Mouse (Mus musculus): ENCODE measurements around the gene Akap11. TPM values are rescaled to one million over a fixed set of nuclear protein-coding genes. Genes with fewer than 3 reads are reported as not detected.
"Not testable (repeated sequence)": the region's sequence is repeated elsewhere in the genome, so short reads cannot be mapped to it uniquely, and the experiment has no call there.

Akap11 gene
- polyA plus RNA-seq, 1 experiment from 2014 or later: 17.6 TPM

DNA sequence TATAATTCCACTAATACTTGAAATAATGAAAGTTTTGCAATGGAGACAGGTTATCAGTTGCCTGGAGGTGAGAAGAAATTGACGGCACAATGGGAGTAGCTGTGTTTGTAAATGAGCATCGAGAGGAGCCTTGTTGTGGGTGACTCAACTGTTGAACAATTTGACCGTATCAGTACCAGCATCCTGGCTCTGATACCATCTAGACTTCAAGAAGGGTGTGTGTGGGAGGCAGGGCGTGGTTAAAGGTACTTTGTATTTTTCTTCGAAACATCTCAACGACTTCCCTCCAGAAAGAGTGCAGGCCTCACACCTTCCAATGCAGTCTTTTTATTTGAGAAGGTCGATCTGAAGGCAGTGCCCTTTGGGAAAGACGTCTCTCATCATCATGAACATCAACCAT is 22.4 kb upstream of the Akap11 start:
- Histone ChIP-seq H3K9ac (ENCODE audit: low read length) (no peak overlapping the region), H3K4me3 (replicated peaks; ENCODE audit: low read length) (no peak overlapping the region), H3K36me3 (ENCODE audit: control insufficient read depth, insufficient read depth, low read length) (no peaks in the 10 kb centered on the region), H3K4me1 (ENCODE audit: control insufficient read depth, insufficient read depth, low read length) (no peaks in the 10 kb centered on the region), H3K9me3 (replicated peaks; ENCODE audit: control insufficient read depth, low read length) (no peaks in the 10 kb centered on the region), H3K4me2 (ENCODE audit: low read depth, low read length) (no peak overlapping the region), H3K27ac (ENCODE audit: low read length) (no peak overlapping the region), H3K27me3 (ENCODE audit: control insufficient read depth, insufficient read depth, low read length) (no peaks in the 10 kb centered on the region)
- whole genome bisulfite sequencing: 87% methylated on average over 8 of the region's 8 CpGs
- ATAC-seq (ENCODE audit: insufficient read depth, low FRiP score): no peak

DNA sequence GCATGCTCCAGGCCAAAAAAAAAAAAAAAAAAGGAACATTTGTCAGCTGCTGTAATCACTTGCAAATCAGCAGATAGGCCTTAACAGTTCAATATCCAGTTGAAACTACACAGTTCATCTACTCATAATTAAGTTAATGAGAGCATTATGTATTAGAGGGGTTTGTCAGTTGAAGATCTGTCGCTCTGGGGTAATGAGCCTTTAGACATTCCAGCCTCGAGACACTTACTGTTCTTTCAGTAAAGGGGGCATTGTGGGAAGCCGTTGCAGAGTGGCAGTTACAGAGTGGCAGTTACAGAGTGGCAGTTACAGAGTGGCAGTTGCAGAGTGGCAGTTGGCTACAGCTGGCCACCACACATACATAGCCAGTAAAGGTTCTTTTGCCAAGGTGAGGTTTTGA is 18.2 kb upstream of the Akap11 start:
- H3K27ac ChIP-seq (ENCODE audit: low read length); H3K27me3 ChIP-seq (ENCODE audit: control insufficient read depth, insufficient read depth, low read length); H3K4me1 ChIP-seq (ENCODE audit: control insufficient read depth, insufficient read depth, low read length); H3K36me3 ChIP-seq (ENCODE audit: control insufficient read depth, insufficient read depth, low read length); ATAC-seq (ENCODE audit: insufficient read depth, low FRiP score); H3K9me3 ChIP-seq (replicated peaks; ENCODE audit: control insufficient read depth, low read length); H3K9ac ChIP-seq (ENCODE audit: low read length); H3K4me2 ChIP-seq (ENCODE audit: low read depth, low read length); H3K4me3 ChIP-seq (replicated peaks; ENCODE audit: low read length): not testable (repeated sequence)
- 84% methylated on average over 3 of the region's 3 CpGs for WGBS

DNA sequence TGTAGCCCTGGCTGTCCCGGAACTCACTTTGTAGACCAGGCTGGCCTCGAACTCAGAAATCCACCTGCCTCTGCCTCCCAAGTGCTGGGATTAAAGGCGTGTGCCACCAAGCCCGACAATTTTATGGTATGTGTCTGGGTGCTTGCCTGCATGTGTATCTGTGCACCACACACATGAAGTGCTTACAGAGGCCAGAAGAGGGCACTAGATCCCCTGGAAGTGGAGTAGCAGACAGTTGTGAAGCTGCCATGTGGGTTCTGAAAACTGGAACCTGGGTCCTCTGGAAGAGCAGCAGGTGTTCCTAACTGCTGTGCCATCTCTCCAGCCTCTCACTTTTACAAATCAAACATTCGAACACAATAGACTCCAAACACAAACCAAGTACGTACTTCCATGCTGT is 17.1 kb upstream of the Akap11 start:
- no peak overlapping the region for H3K27ac ChIP-seq (ENCODE audit: low read length)
- H3K36me3 ChIP-seq (ENCODE audit: control insufficient read depth, insufficient read depth, low read length): no peaks in the 10 kb centered on the region

DNA sequence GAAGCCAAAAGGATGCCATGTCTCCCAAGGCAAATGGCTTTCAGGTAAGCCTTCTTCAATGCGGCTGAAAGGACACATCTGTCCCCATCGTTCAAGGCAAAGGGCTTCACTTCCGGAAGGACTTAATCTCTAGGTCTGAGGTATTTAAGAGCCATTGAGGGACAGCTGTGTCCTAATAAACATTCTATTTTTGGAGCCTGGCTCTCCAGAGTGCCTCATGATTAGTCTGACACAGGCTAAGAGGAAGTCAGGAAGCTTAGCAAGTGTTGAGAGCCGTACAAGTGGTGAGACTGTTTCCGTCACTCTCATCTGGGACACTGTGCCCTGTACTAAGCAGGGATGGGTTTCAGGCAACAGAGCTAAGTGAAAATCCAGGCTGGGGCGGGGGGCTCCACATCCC is 12.2 kb upstream of the Akap11 start:
- no peak overlapping the region for H3K4me2 ChIP-seq (ENCODE audit: low read depth, low read length)
- H3K4me1 ChIP-seq (ENCODE audit: control insufficient read depth, insufficient read depth, low read length): no peaks in the 10 kb centered on the region
- WGBS: 57% methylated on average over 6 of the region's 6 CpGs
- H3K9ac ChIP-seq (ENCODE audit: low read length): no peak overlapping the region
- no peak overlapping the region for H3K4me3 ChIP-seq (replicated peaks; ENCODE audit: low read length)
- ATAC-seq (ENCODE audit: insufficient read depth, low FRiP score): 0 out of 2 replicates have a peak, but pooled peaks have one; percentile 53
- no peaks in the 10 kb centered on the region for H3K9me3 ChIP-seq (replicated peaks; ENCODE audit: control insufficient read depth, low read length)
- H3K36me3 ChIP-seq (ENCODE audit: control insufficient read depth, insufficient read depth, low read length): no peaks in the 10 kb centered on the region
- H3K27me3 ChIP-seq (ENCODE audit: control insufficient read depth, insufficient read depth, low read length): no peaks in the 10 kb centered on the region
- H3K27ac ChIP-seq (ENCODE audit: low read length): no peak overlapping the region

More for the DNA sequence above, 17.1 kb upstream of the Akap11 start:
- H3K9ac ChIP-seq (ENCODE audit: low read length): no peak overlapping the region
- no peaks in the 10 kb centered on the region for H3K9me3 ChIP-seq (replicated peaks; ENCODE audit: control insufficient read depth, low read length)
- no peak for ATAC-seq (ENCODE audit: insufficient read depth, low FRiP score)
- H3K4me3 ChIP-seq (replicated peaks; ENCODE audit: low read length): no peak overlapping the region
- H3K4me2 ChIP-seq (ENCODE audit: low read depth, low read length): no peak overlapping the region
- no peaks in the 10 kb centered on the region for H3K4me1 ChIP-seq (ENCODE audit: control insufficient read depth, insufficient read depth, low read length)
- WGBS: 94% methylated on average over 6 of the region's 6 CpGs
- no peaks in the 10 kb centered on the region for H3K27me3 ChIP-seq (ENCODE audit: control insufficient read depth, insufficient read depth, low read length)

DNA sequence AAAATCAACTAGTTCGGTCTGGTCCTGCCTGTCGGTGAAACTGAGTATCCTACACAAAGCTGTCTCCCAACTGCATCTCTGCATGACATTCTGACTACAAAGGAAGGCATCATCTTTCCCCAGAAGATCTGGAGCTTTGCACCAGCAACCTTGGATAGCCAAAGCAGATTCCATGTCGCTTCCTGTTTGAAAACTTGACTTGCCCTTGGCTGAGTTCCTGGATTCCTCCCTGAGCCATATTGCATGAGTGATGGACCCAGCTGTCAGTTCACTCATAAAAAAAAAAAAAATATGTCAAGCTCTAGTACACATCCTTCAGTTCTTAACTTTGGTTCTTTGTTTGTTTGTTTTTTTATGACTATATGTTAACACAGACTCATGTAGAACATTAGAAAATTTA is 4.7 kb upstream of the Akap11 start:
- H3K9me3 ChIP-seq (replicated peaks; ENCODE audit: control insufficient read depth, low read length): no peaks in the 10 kb centered on the region
- WGBS: 51% methylated on average over 3 of the region's 3 CpGs
- no peak overlapping the region for H3K9ac ChIP-seq (ENCODE audit: low read length)
- no peak overlapping the region for H3K27ac ChIP-seq (ENCODE audit: low read length)
- no peak overlapping the region for H3K4me3 ChIP-seq (replicated peaks; ENCODE audit: low read length)
- no peak overlapping the region for H3K4me2 ChIP-seq (ENCODE audit: low read depth, low read length)
- H3K4me1 ChIP-seq (ENCODE audit: control insufficient read depth, insufficient read depth, low read length): peaks cover 8% of the 10 kb centered on the region
- H3K27me3 ChIP-seq (ENCODE audit: control insufficient read depth, insufficient read depth, low read length): no peaks in the 10 kb centered on the region
- no peak for ATAC-seq (ENCODE audit: insufficient read depth, low FRiP score)
- H3K36me3 ChIP-seq (ENCODE audit: control insufficient read depth, insufficient read depth, low read length): no peaks in the 10 kb centered on the region

DNA sequence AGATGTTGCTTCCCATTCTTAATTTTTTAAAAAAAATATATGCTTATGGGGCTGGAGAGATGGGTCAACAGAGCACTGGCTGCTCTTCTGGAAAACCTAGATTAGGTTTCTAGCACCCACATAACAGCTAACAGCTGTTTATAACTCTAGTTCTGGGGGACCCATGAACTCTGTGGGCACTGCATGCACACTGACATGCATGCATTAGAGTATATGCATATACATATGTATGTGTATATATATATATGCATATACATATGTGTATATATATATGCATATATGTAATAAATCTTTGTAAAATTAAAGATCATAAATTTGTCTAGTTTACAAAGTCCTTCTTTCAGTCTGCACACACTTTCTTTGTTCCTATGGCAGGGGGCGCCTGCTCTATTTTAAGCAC is 3.2 kb upstream of the Akap11 start:
- no peak overlapping the region for H3K4me2 ChIP-seq (ENCODE audit: low read depth, low read length)

GRCm38 (mm10) chr14:78538572-78539320 is 2.1 kb upstream of the Akap11 start:
- ATAC-seq (ENCODE audit: insufficient read depth, low FRiP score): no peak
- Histone ChIP-seq H3K4me2 (ENCODE audit: low read depth, low read length) (no peak overlapping the region), H3K36me3 (ENCODE audit: control insufficient read depth, insufficient read depth, low read length) (no peaks in the 10 kb centered on the region), H3K9ac (ENCODE audit: low read length) (no peak overlapping the region), H3K4me3 (replicated peaks; ENCODE audit: low read length) (no peak overlapping the region), H3K27ac (ENCODE audit: low read length) (peak overlapping the region; percentile 49; the same call in 1 of the 2 replicates), H3K4me1 (ENCODE audit: control insufficient read depth, insufficient read depth, low read length) (peaks cover 19% of the 10 kb centered on the region), H3K9me3 (replicated peaks; ENCODE audit: control insufficient read depth, low read length) (no peaks in the 10 kb centered on the region), H3K27me3 (ENCODE audit: control insufficient read depth, insufficient read depth, low read length) (no peaks in the 10 kb centered on the region)
- WGBS: 36% methylated on average over 5 of the region's 5 CpGs

More for the DNA sequence above, 3.2 kb upstream of the Akap11 start:
- Histone ChIP-seq H3K27ac (ENCODE audit: low read length) (no peak overlapping the region), H3K4me1 (ENCODE audit: control insufficient read depth, insufficient read depth, low read length) (peaks cover 16% of the 10 kb centered on the region), H3K27me3 (ENCODE audit: control insufficient read depth, insufficient read depth, low read length) (no peaks in the 10 kb centered on the region), H3K9me3 (replicated peaks; ENCODE audit: control insufficient read depth, low read length) (no peaks in the 10 kb centered on the region), H3K4me3 (replicated peaks; ENCODE audit: low read length) (no peak overlapping the region), H3K9ac (ENCODE audit: low read length) (no peak overlapping the region), H3K36me3 (ENCODE audit: control insufficient read depth, insufficient read depth, low read length) (no peaks in the 10 kb centered on the region)
- no peak for ATAC-seq (ENCODE audit: insufficient read depth, low FRiP score)
- WGBS: 96% methylated on average over 1 of the region's 1 CpGs

- H3K4me3 ChIP-seq (replicated peaks; ENCODE audit: low read length): 0 out of 2 replicates have a peak overlapping the region, but pooled peaks have one; percentile 87
- H3K4me1 ChIP-seq (ENCODE audit: control insufficient read depth, insufficient read depth, low read length): peaks cover 19% of the 10 kb centered on the region
- no peaks in the 10 kb centered on the region for H3K9me3 ChIP-seq (replicated peaks; ENCODE audit: control insufficient read depth, low read length)
- WGBS: 40% methylated on average over 6 of the region's 6 CpGs
- no peak for ATAC-seq (ENCODE audit: insufficient read depth, low FRiP score)
- H3K36me3 ChIP-seq (ENCODE audit: control insufficient read depth, insufficient read depth, low read length): no peaks in the 10 kb centered on the region
- no peaks in the 10 kb centered on the region for H3K27me3 ChIP-seq (ENCODE audit: control insufficient read depth, insufficient read depth, low read length)
- H3K4me2 ChIP-seq (ENCODE audit: low read depth, low read length): peak overlapping the region; percentile 66; the same call in 1 of the 2 replicates
- H3K9ac ChIP-seq (ENCODE audit: low read length): peak overlapping the region; percentile 95
- peak overlapping the region; percentile 86 for H3K27ac ChIP-seq (ENCODE audit: low read length)
Measured at GRCm38 (mm10) chr14:78537551-78537950, 943 bp upstream of the Akap11 start.

- ATAC-seq (ENCODE audit: insufficient read depth, low FRiP score): no peak
- H3K9me3 ChIP-seq (replicated peaks; ENCODE audit: control insufficient read depth, low read length): no peaks in the 10 kb centered on the region
- peak overlapping the region; percentile 66 for H3K4me2 ChIP-seq (ENCODE audit: low read depth, low read length)
- H3K9ac ChIP-seq (ENCODE audit: low read length): peak overlapping the region; percentile 95
- peaks cover 21% of the 10 kb centered on the region for H3K4me1 ChIP-seq (ENCODE audit: control insufficient read depth, insufficient read depth, low read length)
- peak overlapping the region; percentile 87 for H3K4me3 ChIP-seq (replicated peaks; ENCODE audit: low read length)
- H3K27me3 ChIP-seq (ENCODE audit: control insufficient read depth, insufficient read depth, low read length): no peaks in the 10 kb centered on the region
- H3K36me3 ChIP-seq (ENCODE audit: control insufficient read depth, insufficient read depth, low read length): no peaks in the 10 kb centered on the region
- no peak overlapping the region for H3K27ac ChIP-seq (ENCODE audit: low read length)
- 39% methylated on average over 2 of the region's 2 CpGs for WGBS
Measured at GRCm38 (mm10) chr14:78535366-78535765, 1.2 kb downstream of the Akap11 start.
